Mouse (Mus musculus) testis, adult 2 months (tissue): ENCODE results near the gene Pwp2.

ENCODE experiments used
- CTCF ChIP-seq: fragments of 200-500 bp; IDR thresholded peaks from 2 replicates; pipeline ENCODE4 v1.5.1; 2012; ENCODE audit warnings: low read depth, mild to moderate bottlenecking, inconsistent platforms, low read length, moderate library complexity; ENCODE audit not compliant: control insufficient read depth, insufficient read depth, insufficient replicate concordance
- POLR2A ChIP-seq: fragments of 200-500 bp; IDR thresholded peaks from 2 replicates; pipeline ENCODE4 v1.6.1; 2012; ENCODE audit warnings: low read depth, mild to moderate bottlenecking, inconsistent platforms, low read length, moderate library complexity; ENCODE audit not compliant: control insufficient read depth

GRCm38 (mm10) chr10:78158041-78158440 is 26.9 kb downstream of the Pwp2 start:
- TF ChIP-seq CTCF (no peak), POLR2A (no peak)
